Mouse (Mus musculus) limb, embryonic 15.5 days (tissue): ENCODE measurements around the gene Scn4a. TPM values are rescaled to one million over a fixed set of nuclear protein-coding genes. Genes with fewer than 3 reads are reported as not detected.
A peak's percentile ranks its signal among the peaks of the same experiment; 100 is the strongest.

ENCODE experiments used
- ATAC-seq: fragments of 200-750 bp; cut with Nextera tagmentation; 2 replicates; pipeline ENCODE4 v1.8.0; 2017; ENCODE audit warnings: low read depth, moderate TSS enrichment; ENCODE audit not compliant: insufficient number of reproducible peaks, low FRiP score, low TSS enrichment
- H3K27ac ChIP-seq: fragments of 300-500 bp; sonication (generic); 2 replicates; pipeline ENCODE4 v1.5.1; 2015; ENCODE audit warnings: moderate library complexity, mild to moderate bottlenecking, inconsistent platforms
- H3K27me3 ChIP-seq: fragments of 300-500 bp; sonication (generic); 2 replicates; pipeline ENCODE4 v1.6.1; 2015; ENCODE audit warnings: inconsistent platforms
- H3K36me3 ChIP-seq: fragments of 300-500 bp; sonication (generic); 2 replicates; pipeline ENCODE4 v1.6.1; 2015; ENCODE audit warnings: inconsistent platforms
- H3K4me1 ChIP-seq: fragments of 300-500 bp; sonication (generic); 2 replicates; pipeline ENCODE4 v1.6.1; 2015; ENCODE audit warnings: inconsistent platforms
- H3K4me2 ChIP-seq: fragments of 300-500 bp; sonication (generic); 2 replicates; pipeline ENCODE4 v1.6.1; 2015; ENCODE audit warnings: mild to moderate bottlenecking, inconsistent platforms
- H3K4me3 ChIP-seq: fragments of 300-500 bp; sonication (generic); 2 replicates; pipeline ENCODE4 v1.5.1; 2015; ENCODE audit warnings: mild to moderate bottlenecking, inconsistent platforms
- H3K9ac ChIP-seq: fragments of 300-500 bp; sonication (generic); 2 replicates; pipeline ENCODE4 v1.6.1; 2015; ENCODE audit warnings: inconsistent platforms
- H3K9me3 ChIP-seq: fragments of 300-500 bp; sonication (generic); 2 replicates; pipeline ENCODE4 v1.6.1; 2016; ENCODE audit warnings: inconsistent platforms
- WGBS: fragments of 180-500 bp; shearing (Covaris S2); methylation state at CpG from one replicate; pipeline ENCODE4 v1.1.7; 2015; 5-methylcytosine and 5-hydroxymethylcytosine counted together
- polyA plus RNA-seq: library from polyadenylated mRNA; unstranded; fragments of >200 nt; fragmentation: Nextera tagmentation; extraction: Ambion mirVana; gene quantifications from 2 replicates; pipeline ENCODE4 v1.2.1, GENCODE M21; 2015

Scn4a gene
- polyA plus RNA-seq, 1 experiment from 2014 or later: 0.46 TPM

GRCm38 (mm10) chr11:106307432-106307831 lies 45.7 kb downstream of the Scn4a start:
- Histone ChIP-seq H3K4me2 (no peak overlapping the region), H3K27ac (no peak overlapping the region), H3K9me3 (no peaks in the 10 kb centered on the region), H3K4me1 (0 out of 2 replicates have a peak, but pooled peaks cover 3% of the 10 kb centered on the region), H3K36me3 (no peaks in the 10 kb centered on the region), H3K4me3 (no peak overlapping the region), H3K9ac (no peak overlapping the region), H3K27me3 (no peaks in the 10 kb centered on the region)
- 58% methylated on average over 5 of the region's 5 CpGs for WGBS
- no peak for ATAC-seq

- Histone ChIP-seq H3K9me3 (no peaks in the 10 kb centered on the region), H3K4me2 (no peak overlapping the region), H3K36me3 (no peaks in the 10 kb centered on the region), H3K4me3 (no peak overlapping the region), H3K9ac (no peak overlapping the region), H3K4me1 (0 out of 2 replicates have a peak, but pooled peaks cover 3% of the 10 kb centered on the region), H3K27me3 (no peaks in the 10 kb centered on the region), H3K27ac (no peak overlapping the region)
- no peak for ATAC-seq
- WGBS: 83% methylated on average over 9 of the region's 9 CpGs
These were observed 46.3 kb downstream of the Scn4a start for GRCm38 (mm10) chr11:106306758-106307157.

GRCm38 (mm10) chr11:106306065-106306385 lies 47.1 kb downstream of the Scn4a start:
- Histone ChIP-seq H3K9me3 (no peaks in the 10 kb centered on the region), H3K9ac (no peak overlapping the region), H3K4me2 (no peak overlapping the region), H3K27me3 (no peaks in the 10 kb centered on the region), H3K4me3 (no peak overlapping the region), H3K36me3 (no peaks in the 10 kb centered on the region), H3K4me1 (0 out of 2 replicates have a peak, but pooled peaks cover 3% of the 10 kb centered on the region), H3K27ac (no peak overlapping the region)
- WGBS: 84% methylated on average over 3 of the region's 3 CpGs
- no peak for ATAC-seq

GRCm38 (mm10) chr11:106305348-106306064 lies 47.6 kb downstream of the Scn4a start:
- Histone ChIP-seq H3K4me2 (no peak overlapping the region), H3K36me3 (no peaks in the 10 kb centered on the region), H3K4me1 (0 out of 2 replicates have a peak, but pooled peaks cover 3% of the 10 kb centered on the region), H3K27ac (no peak overlapping the region), H3K4me3 (no peak overlapping the region), H3K9ac (no peak overlapping the region), H3K27me3 (no peaks in the 10 kb centered on the region), H3K9me3 (no peaks in the 10 kb centered on the region)
- no peak for ATAC-seq
- WGBS: 72% methylated on average over 10 of the region's 10 CpGs

GRCm38 (mm10) chr11:106302634-106303033 lies 50.5 kb downstream of the Scn4a start:
- Histone ChIP-seq H3K36me3 (no peaks in the 10 kb centered on the region), H3K27me3 (no peaks in the 10 kb centered on the region), H3K27ac (no peak overlapping the region), H3K9ac (no peak overlapping the region), H3K4me2 (no peak overlapping the region), H3K4me3 (no peak overlapping the region), H3K4me1 (no peaks in the 10 kb centered on the region), H3K9me3 (no peaks in the 10 kb centered on the region)
- ATAC-seq: no peak
- WGBS: 10% methylated on average over 2 of the region's 2 CpGs

GRCm38 (mm10) chr11:106301765-106302164 lies 51.3 kb downstream of the Scn4a start, which contains the start of gene Gh:
TSS of gene Gh (minus strand) at chr11:106301865.
- ATAC-seq: no peak
- H3K4me1 ChIP-seq: no peaks in the 10 kb centered on the region

GRCm38 (mm10) chr11:106291861-106292260 lies 61.2 kb downstream of the Scn4a start:
- no peaks in the 10 kb centered on the region for H3K36me3 ChIP-seq
- peaks cover 11% of the 10 kb centered on the region; the same call in 1 of the 2 replicates for H3K4me1 ChIP-seq
- no peak overlapping the region for H3K9ac ChIP-seq
- H3K4me2 ChIP-seq: no peak overlapping the region
- H3K27ac ChIP-seq: no peak overlapping the region
- WGBS: 89% methylated on average over 2 of the region's 2 CpGs
- H3K27me3 ChIP-seq: no peaks in the 10 kb centered on the region
- no peaks in the 10 kb centered on the region for H3K9me3 ChIP-seq
- H3K4me3 ChIP-seq: no peak overlapping the region
- ATAC-seq: no peak

More at GRCm38 (mm10) chr11:106301765-106302164, 51.3 kb downstream of the Scn4a start, which contains the start of gene Gh:
- Histone ChIP-seq H3K9ac (no peak within 1 kb of the TSS), H3K4me2 (no peak within 1 kb of the TSS), H3K4me3 (no peak within 1 kb of the TSS), H3K27ac (no peak within 1 kb of the TSS), H3K36me3 (no peaks in the 10 kb centered on the region), H3K27me3 (no peaks in the 10 kb centered on the region), H3K9me3 (no peaks in the 10 kb centered on the region)
- WGBS: 74% methylated on average over 9 of the region's 9 CpGs

- H3K27ac ChIP-seq: no peak overlapping the region
- no peaks in the 10 kb centered on the region for H3K36me3 ChIP-seq
- H3K4me2 ChIP-seq: no peak overlapping the region
- H3K9ac ChIP-seq: no peak overlapping the region
- WGBS: 86% methylated on average over 5 of the region's 5 CpGs
- no peak overlapping the region for H3K4me3 ChIP-seq
- peaks cover 19% of the 10 kb centered on the region for H3K4me1 ChIP-seq
- no peaks in the 10 kb centered on the region for H3K9me3 ChIP-seq
- ATAC-seq: no peak
- no peaks in the 10 kb centered on the region for H3K27me3 ChIP-seq
These were observed 62.7 kb downstream of the Scn4a start for GRCm38 (mm10) chr11:106290376-106290775.

GRCm38 (mm10) chr11:106289369-106289768 lies 63.7 kb downstream of the Scn4a start:
- Histone ChIP-seq H3K9ac (no peak overlapping the region), H3K4me3 (no peak overlapping the region), H3K36me3 (no peaks in the 10 kb centered on the region), H3K9me3 (no peaks in the 10 kb centered on the region), H3K4me1 (peaks cover 19% of the 10 kb centered on the region), H3K4me2 (no peak overlapping the region), H3K27me3 (no peaks in the 10 kb centered on the region), H3K27ac (no peak overlapping the region)
- no peak for ATAC-seq
- 53% methylated on average over 8 of the region's 8 CpGs for WGBS

GRCm38 (mm10) chr11:106286987-106287386 lies 66.1 kb downstream of the Scn4a start:
- peak overlapping the region; percentile 80 for H3K27ac ChIP-seq
- H3K4me2 ChIP-seq: no peak overlapping the region
- no peaks in the 10 kb centered on the region for H3K36me3 ChIP-seq
- H3K4me3 ChIP-seq: no peak overlapping the region
- ATAC-seq: no peak
- H3K27me3 ChIP-seq: no peaks in the 10 kb centered on the region
- H3K4me1 ChIP-seq: peaks cover 19% of the 10 kb centered on the region
- no peaks in the 10 kb centered on the region for H3K9me3 ChIP-seq
- H3K9ac ChIP-seq: no peak overlapping the region
- WGBS: 31% methylated on average over 11 of the region's 11 CpGs

GRCm38 (mm10) chr11:106286206-106286605 lies 66.9 kb downstream of the Scn4a start:
- H3K36me3 ChIP-seq: no peaks in the 10 kb centered on the region
- H3K9ac ChIP-seq: no peak overlapping the region
- ATAC-seq: no peak
- no peaks in the 10 kb centered on the region for H3K9me3 ChIP-seq
- 90% methylated on average over 7 of the region's 7 CpGs for WGBS
- H3K4me2 ChIP-seq: no peak overlapping the region
- no peak overlapping the region for H3K4me3 ChIP-seq
- peak overlapping the region; percentile 80 for H3K27ac ChIP-seq
- H3K4me1 ChIP-seq: peaks cover 19% of the 10 kb centered on the region
- no peaks in the 10 kb centered on the region for H3K27me3 ChIP-seq

- Histone ChIP-seq H3K27ac (no peak overlapping the region), H3K36me3 (no peaks in the 10 kb centered on the region), H3K4me2 (no peak overlapping the region), H3K4me1 (peaks cover 19% of the 10 kb centered on the region), H3K4me3 (no peak overlapping the region), H3K9ac (no peak overlapping the region), H3K9me3 (no peaks in the 10 kb centered on the region), H3K27me3 (no peaks in the 10 kb centered on the region)
- no peak for ATAC-seq
- 72% methylated on average over 8 of the region's 8 CpGs for WGBS
These were observed 69.0 kb downstream of the Scn4a start for GRCm38 (mm10) chr11:106284126-106284525.
